Mouse (Mus musculus): Measurements from ENCODE around the gene Focad. TPM values are rescaled to one million over a fixed set of nuclear protein-coding genes. Genes with fewer than 3 reads are reported as not detected.

The Focad gene
- polyA plus RNA-seq, 1 experiment: 7.2 TPM

DNA sequence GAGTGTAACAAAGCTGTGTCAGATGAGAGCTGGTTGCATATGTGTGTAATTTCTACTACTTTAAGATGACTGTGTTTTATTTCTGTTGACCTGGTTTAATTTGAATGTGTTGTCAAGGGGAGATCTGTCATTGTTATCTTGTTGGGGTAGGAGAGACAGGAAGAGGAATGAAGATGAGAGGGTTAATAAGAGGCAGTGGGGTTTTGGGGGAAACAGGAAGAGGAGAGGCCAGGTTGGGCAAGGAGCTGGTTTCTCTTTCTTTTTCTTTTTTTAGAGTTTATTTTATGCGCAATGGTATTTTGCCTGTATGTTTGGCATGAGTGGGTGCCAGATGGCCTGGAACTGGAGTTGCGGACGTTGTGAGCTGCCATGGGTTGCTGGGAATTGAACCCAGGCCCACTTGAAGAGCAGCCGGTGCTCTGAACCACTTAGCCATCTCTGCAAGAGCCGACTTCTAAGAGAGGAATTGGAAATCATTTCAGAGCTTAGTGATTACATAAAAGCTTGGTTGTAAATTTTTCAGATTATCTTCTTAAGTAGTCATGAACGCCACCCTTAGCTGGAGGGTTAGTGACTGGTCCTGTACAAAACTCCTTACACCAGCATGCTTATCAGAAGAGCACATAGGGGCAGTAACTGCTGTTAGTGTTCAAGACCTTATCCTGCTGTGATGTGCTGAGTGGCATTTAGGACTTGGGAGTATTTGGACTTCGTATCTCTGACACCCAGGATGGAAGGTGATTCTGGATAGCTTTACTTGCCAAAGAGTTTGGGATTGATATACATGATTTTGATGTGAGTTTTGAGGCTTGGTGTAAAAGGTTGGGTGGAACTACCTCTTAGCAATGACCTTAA lies 72.8 kb downstream of the Focad start:
- Histone ChIP-seq H3K36me3 (ENCODE audit: control insufficient read depth, insufficient read depth, low read length) (no peaks in the 10 kb centered on the region), H3K27ac (ENCODE audit: control insufficient read depth, insufficient read depth, low read depth, low read length) (no peak overlapping the region), H3K4me3 (ENCODE audit: control insufficient read depth, low read depth, low read length) (no peak overlapping the region), H3K4me1 (ENCODE audit: control insufficient read depth, insufficient read depth, low read length) (no peaks in the 10 kb centered on the region), H3K27me3 (ENCODE audit: control insufficient read depth, insufficient read depth, low read length) (no peaks in the 10 kb centered on the region)
- TF ChIP-seq POLR2A (IDR thresholded peaks at IDR 0.05; ENCODE audit: control insufficient read depth, low read depth, low read length) (no peak), CTCF (IDR thresholded peaks at IDR 0.05; ENCODE audit: control insufficient read depth, insufficient read depth, insufficient replicate concordance, low read depth, low read length) (no peak)

DNA sequence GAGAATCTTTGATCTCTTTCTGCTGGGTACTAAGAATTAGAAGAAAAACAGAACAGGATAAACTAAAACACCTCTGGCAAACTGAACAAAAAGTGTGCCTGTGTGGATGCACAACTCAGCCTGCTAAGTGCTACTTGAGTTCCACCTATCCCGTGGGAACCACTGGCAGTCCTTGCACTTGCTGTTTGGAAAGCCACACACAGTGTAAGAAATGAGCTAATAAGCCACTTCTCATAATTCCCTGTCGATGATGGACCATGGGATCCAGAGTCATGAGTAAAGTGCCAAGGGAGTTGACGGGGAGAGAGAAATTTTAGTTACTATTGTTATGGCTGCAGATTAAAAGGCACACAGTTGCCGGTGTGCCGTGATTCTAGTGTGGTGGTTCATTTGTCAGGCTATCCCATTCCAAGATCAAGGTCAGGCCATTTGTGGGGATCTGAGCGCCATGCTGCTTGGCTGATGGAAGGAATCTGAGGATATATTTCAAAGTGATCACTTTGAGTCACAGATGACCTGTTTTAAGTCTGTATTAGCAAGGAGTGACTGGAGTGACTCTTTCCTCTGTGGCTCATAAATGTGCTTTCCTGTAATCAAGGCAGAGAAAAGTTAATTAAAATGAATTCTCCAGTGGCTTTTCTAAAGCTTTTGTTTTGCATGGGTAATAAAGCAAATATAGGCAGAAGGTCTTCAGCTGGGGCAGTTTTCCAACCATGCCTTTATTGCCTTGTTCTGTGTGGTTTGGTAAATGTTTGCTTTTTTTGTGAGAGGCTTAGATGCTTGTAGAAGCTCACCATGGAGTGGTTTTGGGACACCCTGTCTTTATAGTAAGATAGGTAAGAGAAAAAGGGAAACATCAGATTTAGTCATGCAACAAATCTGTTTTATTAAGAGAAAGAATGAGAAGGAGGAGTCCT lies 80.9 kb downstream of the Focad start:
- H3K27me3 ChIP-seq (ENCODE audit: control insufficient read depth, insufficient read depth, low read length): no peaks in the 10 kb centered on the region
- H3K4me1 ChIP-seq (ENCODE audit: control insufficient read depth, insufficient read depth, low read length): no peaks in the 10 kb centered on the region
- no peak for TF ChIP-seq POLR2A (IDR thresholded peaks at IDR 0.05; ENCODE audit: control insufficient read depth, low read depth, low read length)
- no peak for TF ChIP-seq CTCF (IDR thresholded peaks at IDR 0.05; ENCODE audit: control insufficient read depth, insufficient read depth, insufficient replicate concordance, low read depth, low read length)
- no peaks in the 10 kb centered on the region for H3K36me3 ChIP-seq (ENCODE audit: control insufficient read depth, insufficient read depth, low read length)
- H3K27ac ChIP-seq (ENCODE audit: control insufficient read depth, insufficient read depth, low read depth, low read length): no peak overlapping the region
- H3K4me3 ChIP-seq (ENCODE audit: control insufficient read depth, low read depth, low read length): no peak overlapping the region

- H3K4me3 ChIP-seq (ENCODE audit: control insufficient read depth, low read depth, low read length): no peak overlapping the region
- TF ChIP-seq CTCF (IDR thresholded peaks at IDR 0.05; ENCODE audit: control insufficient read depth, insufficient read depth, insufficient replicate concordance, low read depth, low read length) (no peak), POLR2A (IDR thresholded peaks at IDR 0.05; ENCODE audit: control insufficient read depth, low read depth, low read length) (no peak)
- no peaks in the 10 kb centered on the region for H3K4me1 ChIP-seq (ENCODE audit: control insufficient read depth, insufficient read depth, low read length)
- no peaks in the 10 kb centered on the region for H3K27me3 ChIP-seq (ENCODE audit: control insufficient read depth, insufficient read depth, low read length)
- H3K27ac ChIP-seq (ENCODE audit: control insufficient read depth, insufficient read depth, low read depth, low read length): no peak overlapping the region
- H3K36me3 ChIP-seq (ENCODE audit: control insufficient read depth, insufficient read depth, low read length): no peaks in the 10 kb centered on the region
These were observed 84.9 kb downstream of the Focad start for GRCm38 (mm10) chr4:88179296-88179695.

- H3K36me3 ChIP-seq (ENCODE audit: control insufficient read depth, insufficient read depth, low read length): no peaks in the 10 kb centered on the region
- no peak overlapping the region for H3K27ac ChIP-seq (ENCODE audit: control insufficient read depth, insufficient read depth, low read depth, low read length)
- no peaks in the 10 kb centered on the region for H3K27me3 ChIP-seq (ENCODE audit: control insufficient read depth, insufficient read depth, low read length)
- TF ChIP-seq POLR2A (IDR thresholded peaks at IDR 0.05; ENCODE audit: control insufficient read depth, low read depth, low read length) (no peak), CTCF (IDR thresholded peaks at IDR 0.05; ENCODE audit: control insufficient read depth, insufficient read depth, insufficient replicate concordance, low read depth, low read length) (no peak)
- H3K4me1 ChIP-seq (ENCODE audit: control insufficient read depth, insufficient read depth, low read length): no peaks in the 10 kb centered on the region
- H3K4me3 ChIP-seq (ENCODE audit: control insufficient read depth, low read depth, low read length): no peak overlapping the region
These were observed 89.9 kb downstream of the Focad start for GRCm38 (mm10) chr4:88184293-88184692.

- Histone ChIP-seq H3K4me3 (ENCODE audit: control insufficient read depth, low read depth, low read length) (no peak overlapping the region), H3K36me3 (ENCODE audit: control insufficient read depth, insufficient read depth, low read length) (no peaks in the 10 kb centered on the region), H3K4me1 (ENCODE audit: control insufficient read depth, insufficient read depth, low read length) (no peaks in the 10 kb centered on the region), H3K27ac (ENCODE audit: control insufficient read depth, insufficient read depth, low read depth, low read length) (no peak overlapping the region), H3K27me3 (ENCODE audit: control insufficient read depth, insufficient read depth, low read length) (no peaks in the 10 kb centered on the region)
- no peak for TF ChIP-seq CTCF (IDR thresholded peaks at IDR 0.05; ENCODE audit: control insufficient read depth, insufficient read depth, insufficient replicate concordance, low read depth, low read length)
- no peak for TF ChIP-seq POLR2A (IDR thresholded peaks at IDR 0.05; ENCODE audit: control insufficient read depth, low read depth, low read length)
These were observed 91.5 kb downstream of the Focad start for GRCm38 (mm10) chr4:88185872-88186426.

DNA sequence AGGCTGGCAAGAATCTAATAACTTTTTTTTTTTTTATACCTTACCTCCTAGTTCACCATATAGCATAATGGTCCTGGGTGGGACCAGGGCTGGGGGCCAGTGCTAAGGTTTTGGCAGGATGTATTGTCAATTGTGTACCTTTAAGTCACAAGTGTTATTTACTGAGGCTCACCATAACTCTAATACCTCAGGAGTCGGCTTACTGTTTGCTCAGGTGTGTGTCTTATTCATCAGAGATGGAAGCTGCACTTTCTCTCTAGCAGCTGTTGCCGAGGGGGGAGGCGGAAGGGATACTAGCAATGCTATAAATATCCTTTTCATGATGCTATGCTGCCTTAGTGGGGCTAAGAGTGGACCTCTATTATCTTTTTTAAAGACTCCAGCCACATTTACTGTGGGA lies 93.2 kb downstream of the Focad start:
- TF ChIP-seq CTCF (IDR thresholded peaks at IDR 0.05; ENCODE audit: control insufficient read depth, insufficient read depth, insufficient replicate concordance, low read depth, low read length) (no peak), POLR2A (IDR thresholded peaks at IDR 0.05; ENCODE audit: control insufficient read depth, low read depth, low read length) (no peak)
- no peaks in the 10 kb centered on the region for H3K27me3 ChIP-seq (ENCODE audit: control insufficient read depth, insufficient read depth, low read length)
- no peaks in the 10 kb centered on the region for H3K36me3 ChIP-seq (ENCODE audit: control insufficient read depth, insufficient read depth, low read length)
- no peaks in the 10 kb centered on the region for H3K4me1 ChIP-seq (ENCODE audit: control insufficient read depth, insufficient read depth, low read length)
- H3K4me3 ChIP-seq (ENCODE audit: control insufficient read depth, low read depth, low read length): no peak overlapping the region
- no peak overlapping the region for H3K27ac ChIP-seq (ENCODE audit: control insufficient read depth, insufficient read depth, low read depth, low read length)

DNA sequence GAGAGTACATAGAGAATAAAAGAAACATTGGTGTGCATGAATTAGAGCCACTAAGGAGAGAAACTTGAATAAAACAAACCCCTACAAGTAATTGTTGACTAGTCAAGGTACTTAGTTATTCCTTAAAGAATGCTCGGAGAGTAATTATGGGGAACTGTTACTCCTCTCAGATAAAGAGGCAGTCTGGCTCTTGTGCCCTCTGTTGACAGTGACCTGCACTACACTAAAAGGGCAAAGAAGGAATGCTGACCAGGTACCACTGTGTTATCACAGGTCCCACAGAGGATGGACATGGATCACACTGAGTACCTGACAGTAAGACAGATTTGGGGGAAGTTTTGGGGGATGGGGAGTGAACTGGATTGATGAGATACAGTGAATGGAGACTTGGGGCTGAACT lies 95.1 kb downstream of the Focad start:
- TF ChIP-seq CTCF (IDR thresholded peaks at IDR 0.05; ENCODE audit: control insufficient read depth, insufficient read depth, insufficient replicate concordance, low read depth, low read length): no peak
- Histone ChIP-seq H3K27me3 (ENCODE audit: control insufficient read depth, insufficient read depth, low read length) (no peaks in the 10 kb centered on the region), H3K4me1 (ENCODE audit: control insufficient read depth, insufficient read depth, low read length) (no peaks in the 10 kb centered on the region), H3K27ac (ENCODE audit: control insufficient read depth, insufficient read depth, low read depth, low read length) (no peak overlapping the region), H3K36me3 (ENCODE audit: control insufficient read depth, insufficient read depth, low read length) (no peaks in the 10 kb centered on the region), H3K4me3 (ENCODE audit: control insufficient read depth, low read depth, low read length) (no peak overlapping the region)
